Mouse (Mus musculus) lung, embryonic 16.5 days (tissue): Measurements from ENCODE around the gene Exoc3l. TPM values are rescaled to one million over a fixed set of nuclear protein-coding genes. Genes with fewer than 3 reads are reported as not detected.

Experiments
- ATAC-seq: fragments of 200-750 bp; cut with Nextera tagmentation; 2 replicates; pipeline ENCODE4 v1.8.0; 2017; ENCODE audit warnings: low read depth, mild to moderate bottlenecking, moderate library complexity
- H3K27ac ChIP-seq: fragments of 300-500 bp; sonication (generic); 2 replicates; pipeline ENCODE4 v1.5.1; 2014; ENCODE audit warnings: mild to moderate bottlenecking, control low read depth, low read length
- H3K27me3 ChIP-seq: fragments of 300-500 bp; sonication (generic); 2 replicates; pipeline ENCODE4 v1.6.1; 2014; ENCODE audit warnings: low read depth, low read length, mixed read lengths; ENCODE audit not compliant: control insufficient read depth, insufficient read depth
- H3K36me3 ChIP-seq: fragments of 300-500 bp; sonication (generic); 2 replicates; pipeline ENCODE4 v1.6.1; 2014; ENCODE audit warnings: low read length; ENCODE audit not compliant: control insufficient read depth, insufficient read depth
- H3K4me1 ChIP-seq: fragments of 300-500 bp; sonication (generic); replicated peaks from 2 replicates; pipeline ENCODE4 v1.6.1; 2014; ENCODE audit warnings: low read length, mixed read lengths; ENCODE audit not compliant: control insufficient read depth, insufficient read depth
- H3K4me2 ChIP-seq: fragments of 300-500 bp; sonication (generic); 2 replicates; pipeline ENCODE4 v1.6.1; 2014; ENCODE audit warnings: low read depth, low read length, control low read depth
- H3K4me3 ChIP-seq: fragments of 300-500 bp; sonication (generic); 2 replicates; pipeline ENCODE4 v1.5.1; 2014; ENCODE audit warnings: mild to moderate bottlenecking, low read length, control low read depth
- H3K9ac ChIP-seq: fragments of 300-500 bp; sonication (generic); 2 replicates; pipeline ENCODE4 v1.6.1; 2014; ENCODE audit warnings: low read length, control low read depth
- H3K9me3 ChIP-seq: fragments of 300-500 bp; sonication (generic); 2 replicates; pipeline ENCODE4 v1.6.1; 2016; ENCODE audit warnings: low read length; ENCODE audit not compliant: control insufficient read depth
- WGBS: fragments of 180-500 bp; shearing (Covaris S2); extraction: QIAGEN DNeasy Blood & Tissue Kit; methylation state at CpG from one replicate; pipeline ENCODE4 v1.1.7; 2014; 5-methylcytosine and 5-hydroxymethylcytosine counted together
- polyA plus RNA-seq: library from polyadenylated mRNA; unstranded; fragments of >200 nt; fragmentation: Nextera tagmentation; extraction: Ambion mirVana; gene quantifications from 2 replicates; pipeline ENCODE4 v1.2.1, GENCODE M21; 2015

Gene Exoc3l
- polyA plus RNA-seq, 1 experiment from 2014 or later, result 34.4 TPM

DNA sequence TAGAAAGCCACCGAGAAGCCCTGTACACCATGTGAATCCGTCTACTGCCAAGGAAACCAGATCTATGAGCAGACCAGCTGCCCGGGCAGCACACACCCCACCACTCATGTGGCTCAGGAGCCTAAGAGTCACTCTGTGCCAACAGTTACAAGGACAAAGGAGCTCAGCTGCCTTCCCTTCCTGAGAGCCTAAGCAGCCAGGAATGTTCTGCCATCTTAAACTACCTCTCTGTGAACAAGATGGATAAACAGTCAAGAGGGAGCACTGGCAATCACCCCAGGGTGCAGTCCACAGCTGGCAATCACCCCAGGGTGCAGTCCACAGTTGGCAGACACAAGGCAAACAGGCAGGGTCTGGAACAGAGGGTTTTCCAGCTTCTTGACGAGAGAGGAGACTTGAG, 22.0 kb upstream of the Exoc3l start:
- Histone ChIP-seq H3K27me3 (no peaks in the 10 kb centered on the region), H3K4me1 (peaks cover 16% of the 10 kb centered on the region), H3K9ac (no peak overlapping the region), H3K4me2 (no peak overlapping the region), H3K27ac (peak overlapping the region; percentile 84), H3K36me3 (peaks cover 5% of the 10 kb centered on the region; the same call in 1 of the 2 replicates), H3K4me3 (no peak overlapping the region), H3K9me3 (no peaks in the 10 kb centered on the region)
- 62% methylated on average over 4 of the region's 4 CpGs for WGBS
- peak; percentile 74 for ATAC-seq

DNA sequence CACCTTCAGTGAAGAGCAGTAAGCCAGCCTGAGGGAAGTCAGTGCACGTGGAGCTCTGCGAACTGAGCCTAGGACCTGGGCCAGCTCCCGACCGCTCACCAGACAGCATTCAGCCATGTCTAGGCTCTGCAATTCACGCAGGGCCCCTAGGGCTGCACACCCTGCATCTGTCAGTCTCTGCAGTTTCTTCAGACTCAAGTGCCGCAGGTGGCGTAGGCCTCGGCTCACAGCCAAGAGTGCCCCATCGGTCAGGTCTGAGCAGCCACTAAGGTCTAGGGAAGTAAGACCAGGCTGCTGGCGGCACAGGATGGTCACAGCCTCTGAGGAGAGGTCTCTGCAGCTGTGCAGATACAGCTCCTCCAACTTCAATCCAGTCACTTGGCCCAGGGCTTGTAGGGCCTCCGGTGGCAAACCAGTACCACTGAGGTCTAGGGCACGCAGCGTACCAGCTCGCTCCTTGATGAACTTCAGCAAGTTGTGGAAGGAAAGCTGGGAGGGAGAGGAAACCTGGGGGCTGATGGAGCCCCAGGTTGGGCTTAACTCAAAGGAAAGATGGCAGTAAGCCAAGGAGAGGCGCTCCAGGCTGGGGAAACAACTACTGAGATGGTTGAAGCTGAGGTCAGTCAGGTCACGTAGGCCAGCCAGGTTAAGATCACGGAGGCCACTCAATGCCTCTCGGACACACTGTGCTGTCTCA, 19.3 kb upstream of the Exoc3l start:
- Histone ChIP-seq H3K27me3 (no peaks in the 10 kb centered on the region), H3K27ac (no peak overlapping the region), H3K36me3 (peaks cover 22% of the 10 kb centered on the region; the same call in 1 of the 2 replicates), H3K9me3 (no peaks in the 10 kb centered on the region), H3K4me2 (no peak overlapping the region), H3K4me3 (no peak overlapping the region), H3K9ac (no peak overlapping the region), H3K4me1 (peaks cover 16% of the 10 kb centered on the region)
- WGBS, result 82% methylated on average over 18 of the region's 18 CpGs
- ATAC-seq, result no peak

DNA sequence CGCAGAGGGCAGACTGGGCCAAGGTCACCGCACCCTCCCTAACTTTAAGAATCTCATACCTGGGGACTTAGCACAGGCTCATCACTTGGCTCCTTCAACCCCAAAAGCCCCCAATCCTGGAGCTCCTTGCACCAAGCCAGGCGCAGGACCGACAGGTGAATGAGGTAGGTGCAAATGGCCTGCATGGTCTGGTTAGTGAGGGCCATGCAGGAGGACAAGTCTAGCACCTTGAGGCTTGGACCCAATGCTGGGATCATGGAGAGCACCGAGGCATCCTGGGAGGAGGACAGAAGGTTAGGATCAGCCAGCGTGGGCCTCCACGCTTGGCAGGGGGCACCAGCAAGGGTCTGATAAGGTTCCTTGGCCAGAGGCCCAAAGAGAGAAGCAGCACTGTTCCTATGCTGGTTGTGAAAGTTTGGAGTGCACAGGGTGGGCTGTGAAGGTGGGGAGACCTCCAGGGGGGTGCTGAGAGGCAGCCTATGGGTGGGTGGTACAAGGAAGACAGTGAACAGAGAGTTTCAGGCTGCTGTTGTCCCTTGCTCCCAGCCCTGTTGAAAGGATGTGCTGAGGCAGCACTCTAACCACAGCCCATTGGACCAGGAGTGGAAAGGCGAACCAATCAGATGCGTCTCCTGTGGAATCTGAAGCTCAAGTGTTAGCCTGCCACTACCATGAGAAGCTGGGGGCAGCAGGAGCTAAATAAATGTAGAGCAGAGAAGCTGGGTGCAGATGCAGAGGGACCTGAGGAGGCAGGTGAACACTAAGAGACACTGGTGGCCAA, 17.9 kb upstream of the Exoc3l start:
- Histone ChIP-seq H3K4me1 (peaks cover 11% of the 10 kb centered on the region; the same call in 1 of the 2 replicates), H3K27ac (no peak overlapping the region), H3K36me3 (peaks cover 24% of the 10 kb centered on the region; the same call in 1 of the 2 replicates), H3K27me3 (no peaks in the 10 kb centered on the region), H3K4me2 (no peak overlapping the region), H3K4me3 (no peak overlapping the region), H3K9me3 (no peaks in the 10 kb centered on the region), H3K9ac (no peak overlapping the region)
- WGBS, result 64% methylated on average over 9 of the region's 9 CpGs
- no peak for ATAC-seq

DNA sequence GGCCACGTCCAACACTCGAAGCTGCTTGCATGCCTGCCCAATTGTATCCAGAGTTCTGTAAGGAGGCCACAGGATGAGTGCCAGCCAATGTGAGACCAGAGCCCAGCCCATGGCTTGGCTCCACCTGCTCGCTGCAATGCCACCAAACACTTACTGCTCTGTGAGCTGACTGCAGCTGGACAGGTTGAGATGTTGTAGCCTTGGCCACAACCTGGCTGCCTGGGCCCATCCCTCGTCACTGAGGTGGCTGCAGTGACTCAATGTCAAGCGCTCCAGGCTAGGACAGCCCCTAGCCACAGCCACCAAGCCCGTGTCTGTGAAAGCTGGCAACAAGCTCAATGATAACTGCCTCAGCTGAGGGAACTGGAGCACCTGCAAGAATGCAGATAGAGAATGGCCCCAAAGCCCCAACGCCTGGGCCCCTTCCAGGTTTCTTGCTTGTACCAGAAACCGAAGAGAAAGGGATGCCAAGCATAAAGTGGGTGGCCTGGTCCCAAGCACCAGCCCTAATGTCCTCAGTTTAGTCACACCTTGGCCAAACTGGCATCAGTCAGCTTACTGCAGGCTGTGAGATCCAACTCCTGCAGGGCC, 17.1 kb upstream of the Exoc3l start:
- Histone ChIP-seq H3K4me2 (no peak overlapping the region), H3K9ac (no peak overlapping the region), H3K27me3 (no peaks in the 10 kb centered on the region), H3K36me3 (peaks cover 23% of the 10 kb centered on the region; the same call in 1 of the 2 replicates), H3K27ac (no peak overlapping the region), H3K9me3 (no peaks in the 10 kb centered on the region), H3K4me3 (no peak overlapping the region), H3K4me1 (peaks cover 4% of the 10 kb centered on the region; the same call in 1 of the 2 replicates)
- ATAC-seq, result no peak
- WGBS, result 86% methylated on average over 8 of the region's 8 CpGs

DNA sequence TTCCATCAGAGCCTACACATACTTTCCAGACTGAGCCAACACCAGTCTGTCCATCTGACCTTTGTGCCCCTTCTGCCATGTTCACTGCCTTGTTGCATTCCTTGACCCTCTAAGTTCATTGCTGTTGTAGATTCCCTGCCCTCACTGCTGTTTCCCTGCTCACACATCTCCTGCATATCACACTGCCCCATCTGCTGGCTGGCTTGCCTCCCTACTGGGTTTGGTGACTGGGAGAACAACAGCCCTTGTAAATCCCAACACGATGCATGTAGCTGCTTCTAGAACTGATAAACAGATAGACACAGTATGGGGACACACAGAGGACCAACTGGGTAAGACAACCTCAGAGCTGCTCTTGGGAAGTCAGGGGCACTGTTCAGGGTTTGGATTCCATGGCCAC, 15.8 kb upstream of the Exoc3l start:
- no peak overlapping the region for H3K4me3 ChIP-seq
- ATAC-seq, result no peak
- H3K36me3 ChIP-seq, result peaks cover 31% of the 10 kb centered on the region
- no peak overlapping the region for H3K27ac ChIP-seq
- no peak overlapping the region for H3K4me2 ChIP-seq
- no peaks in the 10 kb centered on the region for H3K4me1 ChIP-seq
- H3K9me3 ChIP-seq, result no peaks in the 10 kb centered on the region
- no peak overlapping the region for H3K9ac ChIP-seq
- no peaks in the 10 kb centered on the region for H3K27me3 ChIP-seq
- 83% methylated on average over 1 of the region's 1 CpGs for WGBS

DNA sequence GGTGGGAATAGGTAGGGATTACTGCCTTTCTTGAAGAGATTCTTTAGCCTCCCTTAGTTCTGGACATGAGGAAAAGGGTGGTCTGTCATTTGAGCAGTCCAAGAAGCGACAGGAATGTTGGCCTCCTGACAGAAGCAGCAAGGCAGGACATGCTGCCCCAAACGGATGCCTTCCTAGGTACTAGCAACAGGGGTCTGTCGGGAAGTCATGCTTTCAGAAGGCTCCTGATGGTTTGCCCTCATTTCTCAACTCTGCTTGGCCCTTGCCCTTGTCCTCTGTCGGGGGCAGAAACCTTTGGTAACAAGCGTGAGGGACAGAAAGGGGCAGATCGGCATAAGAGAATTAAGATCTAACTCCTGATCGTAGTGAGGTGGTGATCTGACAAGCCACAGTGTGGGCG, 14.2 kb upstream of the Exoc3l start:
- no peak for ATAC-seq
- Histone ChIP-seq H3K27me3 (no peaks in the 10 kb centered on the region), H3K9me3 (no peaks in the 10 kb centered on the region), H3K36me3 (peaks cover 29% of the 10 kb centered on the region), H3K4me3 (no peak overlapping the region), H3K27ac (no peak overlapping the region), H3K4me2 (no peak overlapping the region), H3K4me1 (peaks cover 10% of the 10 kb centered on the region), H3K9ac (no peak overlapping the region)
- WGBS, result 82% methylated on average over 8 of the region's 8 CpGs

DNA sequence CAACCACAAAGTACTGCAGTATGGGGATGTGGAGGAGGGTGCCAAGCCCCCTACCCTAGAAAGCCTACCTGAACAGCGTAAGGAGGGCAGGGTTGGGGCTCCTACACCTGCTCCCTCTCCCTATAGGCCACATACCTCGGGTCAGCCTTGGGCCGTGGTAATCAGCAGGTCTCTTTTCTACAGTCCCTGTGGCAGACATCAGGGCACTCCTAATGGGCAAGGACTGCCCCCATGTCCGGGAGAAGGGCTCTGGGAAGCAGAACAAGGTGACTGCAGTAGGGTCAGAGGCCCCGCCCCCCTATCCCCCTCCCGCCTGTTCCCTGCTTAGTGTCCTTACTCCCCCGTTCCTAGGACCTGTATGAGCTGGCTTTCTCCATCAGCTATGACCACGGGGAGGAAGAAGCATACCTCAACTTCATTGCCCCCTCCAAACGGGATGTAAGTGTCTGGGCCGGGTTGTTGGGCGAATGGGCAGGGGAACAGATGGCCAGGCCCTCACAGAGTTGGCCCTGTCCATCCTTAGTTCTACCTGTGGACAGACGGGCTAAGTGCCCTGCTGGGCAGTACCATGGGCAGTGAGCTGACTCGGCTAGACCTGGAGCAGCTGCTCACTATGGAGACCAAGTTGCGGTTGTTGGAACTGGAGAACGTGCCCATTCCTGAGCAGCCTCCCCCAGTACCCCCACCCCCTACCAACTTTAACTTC, 13.4 kb upstream of the Exoc3l start:
- peaks cover 18% of the 10 kb centered on the region for H3K4me1 ChIP-seq
- H3K9me3 ChIP-seq, result no peaks in the 10 kb centered on the region
- H3K36me3 ChIP-seq, result peaks cover 29% of the 10 kb centered on the region
- no peak overlapping the region for H3K9ac ChIP-seq
- H3K27ac ChIP-seq, result no peak overlapping the region
- H3K27me3 ChIP-seq, result no peaks in the 10 kb centered on the region
- H3K4me3 ChIP-seq, result no peak overlapping the region
- ATAC-seq, result no peak
- WGBS, result 77% methylated on average over 15 of the region's 15 CpGs
- H3K4me2 ChIP-seq, result no peak overlapping the region

DNA sequence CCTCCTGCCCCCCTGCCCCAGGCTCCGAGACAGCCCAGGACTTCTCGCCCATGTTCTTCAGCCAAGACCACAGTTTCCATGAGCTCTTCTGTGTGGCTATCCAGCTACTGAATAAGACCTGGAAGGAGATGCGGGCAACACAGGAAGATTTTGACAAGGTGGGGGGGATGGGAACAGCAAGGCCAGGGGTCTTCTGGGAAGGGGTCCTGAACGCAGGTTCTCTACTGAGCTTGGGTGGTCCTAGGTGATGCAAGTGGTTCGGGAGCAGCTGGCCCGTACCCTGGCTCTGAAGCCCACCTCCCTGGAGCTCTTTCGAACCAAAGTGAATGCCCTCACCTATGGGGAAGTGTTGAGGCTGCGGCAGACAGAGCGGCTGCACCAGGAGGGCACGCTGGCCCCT, 12.5 kb upstream of the Exoc3l start:
- Histone ChIP-seq H3K9me3 (no peaks in the 10 kb centered on the region), H3K36me3 (peaks cover 29% of the 10 kb centered on the region), H3K27ac (no peak overlapping the region), H3K4me3 (no peak overlapping the region), H3K4me2 (no peak overlapping the region), H3K4me1 (peaks cover 23% of the 10 kb centered on the region), H3K27me3 (no peaks in the 10 kb centered on the region), H3K9ac (no peak overlapping the region)
- no peak for ATAC-seq
- WGBS, result 86% methylated on average over 10 of the region's 10 CpGs

DNA sequence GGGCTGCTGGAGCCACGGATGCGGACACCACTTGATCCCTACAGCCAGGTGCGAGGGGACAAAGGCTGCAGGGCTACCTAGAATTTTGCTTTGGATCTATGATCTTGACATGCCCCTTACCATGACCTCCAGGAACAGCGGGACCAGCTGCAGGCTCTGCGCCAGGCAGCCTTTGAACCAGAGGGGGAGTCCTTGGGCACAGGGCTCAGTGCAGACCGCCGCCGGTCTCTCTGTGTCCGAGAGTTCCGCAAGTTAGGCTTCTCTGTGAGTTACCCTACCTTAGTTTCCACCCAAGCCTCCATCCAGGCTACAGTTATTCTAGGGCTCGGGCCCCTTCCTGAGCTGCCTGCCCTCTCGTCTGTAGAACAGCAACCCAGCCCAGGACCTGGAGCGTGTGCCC, 11.8 kb upstream of the Exoc3l start:
- WGBS, result 94% methylated on average over 13 of the region's 13 CpGs
- ATAC-seq, result no peak
- peaks cover 34% of the 10 kb centered on the region for H3K36me3 ChIP-seq

More for the DNA sequence above, 11.8 kb upstream of the Exoc3l start:
- Histone ChIP-seq H3K4me3 (no peak overlapping the region), H3K27me3 (no peaks in the 10 kb centered on the region), H3K4me2 (no peak overlapping the region), H3K4me1 (peaks cover 23% of the 10 kb centered on the region), H3K9me3 (no peaks in the 10 kb centered on the region), H3K9ac (no peak overlapping the region), H3K27ac (no peak overlapping the region)
